Mouse (Mus musculus) midbrain, embryonic 16.5 days (tissue): Measurements from ENCODE around the gene Tmem198. TPM values are rescaled to one million over a fixed set of nuclear protein-coding genes. Genes with fewer than 3 reads are reported as not detected.
A peak's percentile ranks its signal among the peaks of the same experiment; 100 is the strongest.

Source experiments
- ATAC-seq: fragments of 200-750 bp; cut with Nextera tagmentation; 2 replicates; pipeline ENCODE4 v1.8.0; 2017; ENCODE audit warnings: moderate TSS enrichment
- H3K27ac ChIP-seq: fragments of 300-500 bp; sonication (generic); 2 replicates; pipeline ENCODE4 v1.5.1; 2014; ENCODE audit warnings: mild to moderate bottlenecking, low read length, mixed read lengths
- H3K27me3 ChIP-seq: fragments of 300-500 bp; sonication (generic); 2 replicates; pipeline ENCODE4 v1.6.1; 2014; ENCODE audit warnings: low read depth, low read length, mixed read lengths; ENCODE audit not compliant: control insufficient read depth, insufficient read depth
- H3K36me3 ChIP-seq: fragments of 300-500 bp; sonication (generic); 2 replicates; pipeline ENCODE4 v1.6.1; 2014; ENCODE audit warnings: mild to moderate bottlenecking, low read length, moderate library complexity, mixed read lengths; ENCODE audit not compliant: control insufficient read depth, insufficient read depth
- H3K4me1 ChIP-seq: fragments of 300-500 bp; sonication (generic); 2 replicates; pipeline ENCODE4 v1.6.1; 2014; ENCODE audit warnings: mild to moderate bottlenecking, low read length, mixed read lengths; ENCODE audit not compliant: control insufficient read depth, insufficient read depth
- H3K4me2 ChIP-seq: fragments of 300-500 bp; sonication (generic); 2 replicates; pipeline ENCODE4 v1.6.1; 2014; ENCODE audit warnings: mild to moderate bottlenecking, low read length, mixed read lengths
- H3K4me3 ChIP-seq: fragments of 300-500 bp; sonication (generic); 2 replicates; pipeline ENCODE4 v1.5.1; 2014; ENCODE audit warnings: low read depth, mild to moderate bottlenecking, low read length, moderate library complexity, mixed read lengths
- H3K9ac ChIP-seq: fragments of 300-500 bp; sonication (generic); 2 replicates; pipeline ENCODE4 v1.6.1; 2014; ENCODE audit warnings: low read depth, low read length, mixed read lengths
- H3K9me3 ChIP-seq: fragments of 300-500 bp; sonication (generic); replicated peaks from 2 replicates; pipeline ENCODE4 v1.6.1; 2014; ENCODE audit warnings: mild to moderate bottlenecking, low read length, mixed read lengths; ENCODE audit not compliant: control insufficient read depth, poor library complexity, severe bottlenecking
- WGBS: fragments of 180-500 bp; shearing (Covaris S2); extraction: QIAGEN DNeasy Blood & Tissue Kit; methylation state at CpG from one replicate; pipeline ENCODE4 v1.1.7; 2014; 5-methylcytosine and 5-hydroxymethylcytosine counted together
- polyA plus RNA-seq: library from polyadenylated mRNA; unstranded; fragments of >200 nt; fragmentation: Nextera tagmentation; extraction: Ambion mirVana; gene quantifications from 2 replicates; pipeline ENCODE4 v1.2.1, GENCODE M21; 2015

The Tmem198 gene
- 52.0 and 56.7 TPM in 2 replicates for polyA plus RNA-seq

- Histone ChIP-seq H3K9me3 (no peaks in the 10 kb centered on the region), H3K4me1 (peaks cover 43% of the 10 kb centered on the region), H3K9ac (peak within 1 kb of the TSS; percentile 88), H3K27me3 (no peaks in the 10 kb centered on the region), H3K4me3 (peak within 1 kb of the TSS; percentile 74), H3K4me2 (peak within 1 kb of the TSS; percentile 80), H3K36me3 (peaks cover 32% of the 10 kb centered on the region), H3K27ac (peak within 1 kb of the TSS; percentile 80)
- ATAC-seq = peak; percentile 86
- 0% methylated on average over 46 of the region's 76 CpGs for WGBS
Observed at GRCm38 (mm10) chr1:75478916-75479634, at the start of gene Tmem198, which contains the start of gene Chpf. Gene Tmem198, plus strand, starts transcription at chr1:75479532. Gene Chpf, minus strand, starts transcription at chr1:75479307.

DNA sequence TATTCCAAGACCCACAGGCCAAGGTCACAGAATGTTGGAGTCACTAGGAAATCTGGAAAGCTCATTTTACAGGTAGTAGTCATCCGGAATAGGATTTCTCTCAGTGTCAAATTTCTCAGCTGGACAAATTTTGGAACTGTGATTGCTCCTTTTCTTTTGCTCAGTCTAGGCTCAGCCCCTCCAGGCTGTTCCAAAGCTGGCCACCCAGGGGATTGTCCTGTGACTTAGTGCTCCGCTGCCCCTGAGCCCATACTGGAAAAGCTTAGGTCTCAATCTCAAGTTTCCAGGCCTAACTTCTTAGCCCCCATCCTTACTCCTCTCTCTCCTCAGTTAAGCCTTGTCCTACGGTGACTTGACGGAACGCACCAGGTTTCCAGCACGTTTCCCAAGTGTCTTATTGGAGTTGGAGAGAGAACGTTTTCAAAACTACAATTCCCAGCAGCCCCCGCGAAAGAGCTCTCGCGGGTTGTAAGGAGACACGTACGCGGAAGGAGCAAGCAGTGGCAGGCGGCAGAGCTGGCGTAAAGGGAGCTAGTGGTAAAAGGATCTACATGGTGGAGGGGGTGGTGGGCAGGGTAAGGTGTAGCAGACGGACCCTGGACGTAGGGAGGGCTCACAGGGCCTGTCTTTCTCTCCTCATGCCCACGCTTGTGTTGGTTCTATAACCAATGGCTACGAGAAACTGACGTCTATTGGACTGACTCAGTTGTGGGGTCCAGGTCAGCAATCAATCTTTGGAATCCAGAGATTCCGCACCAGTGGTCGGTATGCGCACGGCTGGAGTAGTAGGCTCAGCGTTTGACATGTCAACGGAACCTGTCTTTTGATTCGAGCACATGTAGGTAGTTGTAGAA, 43.6 kb upstream of the Tmem198 start, which contains the start of gene Gmppa:
Gene Gmppa (plus strand): TSS at position 456 of the 854 bp plus-strand sequence.
- 5% methylated on average over 28 of the region's 28 CpGs for WGBS

DNA sequence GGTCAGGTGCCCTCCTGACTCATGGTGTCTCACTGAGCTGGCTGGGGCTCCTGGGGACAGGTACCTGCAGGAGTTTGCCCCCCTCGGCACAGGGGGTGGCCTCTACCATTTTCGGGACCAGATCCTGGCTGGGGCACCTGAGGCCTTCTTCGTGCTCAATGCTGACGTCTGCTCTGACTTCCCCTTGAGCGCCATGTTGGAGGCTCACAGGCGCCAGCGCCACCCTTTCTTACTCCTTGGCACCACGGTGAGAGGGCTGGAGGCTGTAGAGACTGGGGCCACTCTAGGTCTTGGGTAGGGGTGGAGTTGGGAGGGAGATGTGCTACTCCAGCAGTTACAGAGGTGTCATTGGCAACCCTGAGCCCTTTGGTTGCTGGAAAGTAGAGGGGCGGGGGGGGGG, 40.5 kb upstream of the Tmem198 start:
- Histone ChIP-seq H3K27ac (no peak overlapping the region), H3K27me3 (no peaks in the 10 kb centered on the region)
- WGBS = 85% methylated on average over 8 of the region's 9 CpGs

More for the DNA sequence above, 43.6 kb upstream of the Tmem198 start, which contains the start of gene Gmppa:
- ATAC-seq = peak; percentile 88
- Histone ChIP-seq H3K4me2 (peak within 1 kb of the TSS; percentile 82), H3K36me3 (no peaks in the 10 kb centered on the region), H3K27me3 (no peaks in the 10 kb centered on the region), H3K27ac (peak within 1 kb of the TSS; percentile 80), H3K9me3 (no peaks in the 10 kb centered on the region), H3K4me1 (peaks cover 10% of the 10 kb centered on the region), H3K4me3 (peak within 1 kb of the TSS; percentile 62), H3K9ac (peak within 1 kb of the TSS; percentile 75)

DNA sequence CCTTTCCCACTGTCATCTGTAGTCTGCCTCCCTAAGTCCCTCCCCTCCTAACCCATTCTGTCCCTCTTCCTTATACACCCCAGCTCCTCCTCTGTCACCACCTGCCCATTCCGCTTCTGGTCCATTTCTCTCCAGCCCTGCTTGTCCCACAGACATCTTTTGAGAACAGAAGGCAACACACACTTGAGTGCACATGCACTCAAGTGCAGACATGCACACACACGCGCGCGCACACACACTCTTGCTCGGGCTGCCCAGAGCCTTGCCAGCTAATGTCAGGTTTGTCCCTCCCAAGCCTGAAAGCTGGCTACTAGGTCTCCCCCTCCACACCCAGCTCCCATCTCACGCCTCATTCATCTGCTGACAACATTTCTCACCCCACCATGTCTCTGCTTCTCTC, 38.7 kb upstream of the Tmem198 start:
- Histone ChIP-seq H3K4me2 (no peak overlapping the region), H3K9ac (no peak overlapping the region), H3K27ac (no peak overlapping the region), H3K4me3 (no peak overlapping the region), H3K27me3 (no peaks in the 10 kb centered on the region), H3K4me1 (peaks cover 36% of the 10 kb centered on the region), H3K9me3 (no peaks in the 10 kb centered on the region), H3K36me3 (no peaks in the 10 kb centered on the region)
- WGBS = 95% methylated on average over 7 of the region's 7 CpGs
- no peak for ATAC-seq

More for the DNA sequence above, 40.5 kb upstream of the Tmem198 start:
- Histone ChIP-seq H3K4me2 (no peak overlapping the region), H3K9me3 (no peaks in the 10 kb centered on the region), H3K4me1 (peaks cover 25% of the 10 kb centered on the region), H3K9ac (no peak overlapping the region), H3K4me3 (no peak overlapping the region), H3K36me3 (no peaks in the 10 kb centered on the region)
- ATAC-seq = no peak

GRCm38 (mm10) chr1:75441471-75441996, 37.8 kb upstream of the Tmem198 start:
- 80% methylated on average over 15 of the region's 15 CpGs for WGBS
- H3K27ac ChIP-seq = no peak overlapping the region

GRCm38 (mm10) chr1:75442171-75442570, 37.2 kb upstream of the Tmem198 start:
- no peak for ATAC-seq
- 80% methylated on average over 9 of the region's 9 CpGs for WGBS
- no peaks in the 10 kb centered on the region for H3K27me3 ChIP-seq
- peak overlapping the region; percentile 81 for H3K27ac ChIP-seq
- H3K9ac ChIP-seq = no peak overlapping the region
- no peaks in the 10 kb centered on the region for H3K36me3 ChIP-seq
- H3K4me2 ChIP-seq = no peak overlapping the region
- peaks cover 43% of the 10 kb centered on the region for H3K4me1 ChIP-seq
- H3K4me3 ChIP-seq = no peak overlapping the region
- no peaks in the 10 kb centered on the region for H3K9me3 ChIP-seq

More at GRCm38 (mm10) chr1:75441471-75441996, 37.8 kb upstream of the Tmem198 start:
- Histone ChIP-seq H3K4me2 (no peak overlapping the region), H3K9ac (no peak overlapping the region), H3K27me3 (no peaks in the 10 kb centered on the region), H3K4me3 (no peak overlapping the region), H3K9me3 (no peaks in the 10 kb centered on the region), H3K36me3 (no peaks in the 10 kb centered on the region), H3K4me1 (peaks cover 41% of the 10 kb centered on the region)
- no peak for ATAC-seq

- Histone ChIP-seq H3K4me1 (peaks cover 49% of the 10 kb centered on the region), H3K9me3 (no peaks in the 10 kb centered on the region), H3K4me2 (no peak overlapping the region), H3K4me3 (no peak overlapping the region), H3K9ac (no peak overlapping the region; the same call in 1 of the 2 replicates), H3K27me3 (no peaks in the 10 kb centered on the region), H3K36me3 (no peaks in the 10 kb centered on the region), H3K27ac (peak overlapping the region; percentile 81)
- 13% methylated on average over 8 of the region's 8 CpGs for WGBS
- ATAC-seq = no peak
Observed at GRCm38 (mm10) chr1:75442811-75443210, 36.5 kb upstream of the Tmem198 start.

DNA sequence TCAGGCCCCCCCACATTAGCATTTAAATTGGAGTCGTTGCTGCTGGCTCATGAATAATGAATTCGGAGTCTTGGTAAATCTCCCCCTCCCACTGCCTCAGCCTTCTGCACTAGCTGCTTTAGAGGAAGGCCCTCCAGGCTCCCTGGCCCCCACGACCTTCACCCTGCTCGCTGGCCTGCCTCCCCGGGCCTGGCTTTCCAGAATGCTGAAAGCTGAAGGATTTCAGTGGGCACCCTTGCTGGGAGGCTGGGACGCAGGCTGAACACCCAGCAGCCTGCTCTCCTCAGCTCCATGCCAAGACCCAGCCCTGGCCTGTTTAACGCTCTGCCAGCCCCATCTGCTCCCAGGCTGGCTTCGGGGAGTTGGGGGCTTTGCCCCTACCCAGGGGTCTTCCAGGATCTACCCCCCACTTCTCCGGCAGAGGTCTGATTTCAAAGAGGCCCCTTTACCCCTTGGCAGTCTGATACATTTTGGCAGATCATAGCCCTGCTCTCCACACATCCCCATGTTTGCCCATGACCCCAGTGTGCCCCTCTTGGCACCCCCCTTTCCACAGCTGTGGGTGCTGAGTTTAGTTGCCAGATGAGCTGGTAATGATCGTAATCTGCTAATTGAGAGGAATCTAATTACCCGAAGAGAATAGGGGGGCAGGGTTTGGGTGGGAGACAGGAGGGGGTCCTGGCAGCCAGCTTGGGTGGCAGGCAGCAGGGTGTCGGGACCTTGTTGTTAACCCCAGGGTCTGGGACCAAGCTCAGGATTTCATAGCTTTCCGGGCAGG, 35.9 kb upstream of the Tmem198 start:
- Histone ChIP-seq H3K27ac (peak overlapping the region; percentile 81), H3K9me3 (no peaks in the 10 kb centered on the region), H3K36me3 (no peaks in the 10 kb centered on the region), H3K27me3 (no peaks in the 10 kb centered on the region), H3K4me2 (peak overlapping the region; percentile 20; the same call in 1 of the 2 replicates), H3K4me3 (no peak overlapping the region), H3K4me1 (peaks cover 54% of the 10 kb centered on the region), H3K9ac (peak overlapping the region; percentile 45)
- ATAC-seq = 0 out of 2 replicates have a peak, but pooled peaks have one; percentile 10
- WGBS = 14% methylated on average over 13 of the region's 13 CpGs
